Mouse (Mus musculus): Measurements from ENCODE around the gene Ank2. TPM values are rescaled to one million over a fixed set of nuclear protein-coding genes. Genes with fewer than 3 reads are reported as not detected.

Ank2 gene
- polyA plus RNA-seq, 1 experiment = 52.1 TPM

- H3K36me3 ChIP-seq (ENCODE audit: control insufficient read depth, insufficient read depth, low read length) = no peaks in the 10 kb centered on the region
- no peaks in the 10 kb centered on the region for H3K4me1 ChIP-seq (ENCODE audit: control insufficient read depth, insufficient read depth, low read length)
- no peak overlapping the region for H3K4me3 ChIP-seq (ENCODE audit: control insufficient read depth, low read depth, low read length)
- H3K27me3 ChIP-seq (ENCODE audit: control insufficient read depth, insufficient read depth, low read length) = no peaks in the 10 kb centered on the region
- TF ChIP-seq POLR2A (IDR thresholded peaks at IDR 0.05; ENCODE audit: control insufficient read depth, low read depth, low read length) = no peak
- no peak for TF ChIP-seq CTCF (IDR thresholded peaks at IDR 0.05; ENCODE audit: control insufficient read depth, insufficient read depth, insufficient replicate concordance, low read depth, low read length)
- H3K27ac ChIP-seq (ENCODE audit: control insufficient read depth, insufficient read depth, low read depth, low read length) = no peak overlapping the region
Measured at GRCm38 (mm10) chr3:127463165-127463564, 36.0 kb downstream of the Ank2 start.

- no peaks in the 10 kb centered on the region for H3K36me3 ChIP-seq (ENCODE audit: control insufficient read depth, insufficient read depth, low read length)
- TF ChIP-seq POLR2A (IDR thresholded peaks at IDR 0.05; ENCODE audit: control insufficient read depth, low read depth, low read length) = no peak
- TF ChIP-seq CTCF (IDR thresholded peaks at IDR 0.05; ENCODE audit: control insufficient read depth, insufficient read depth, insufficient replicate concordance, low read depth, low read length) = no peak
Measured at GRCm38 (mm10) chr3:127462413-127462812, 36.7 kb downstream of the Ank2 start.

GRCm38 (mm10) chr3:127460891-127461437, 38.2 kb downstream of the Ank2 start:
- H3K36me3 ChIP-seq (ENCODE audit: control insufficient read depth, insufficient read depth, low read length) = no peaks in the 10 kb centered on the region
- H3K27ac ChIP-seq (ENCODE audit: control insufficient read depth, insufficient read depth, low read depth, low read length) = no peak overlapping the region
- no peaks in the 10 kb centered on the region for H3K27me3 ChIP-seq (ENCODE audit: control insufficient read depth, insufficient read depth, low read length)
- no peak overlapping the region for H3K4me3 ChIP-seq (ENCODE audit: control insufficient read depth, low read depth, low read length)
- TF ChIP-seq POLR2A (IDR thresholded peaks at IDR 0.05; ENCODE audit: control insufficient read depth, low read depth, low read length) (no peak), CTCF (IDR thresholded peaks at IDR 0.05; ENCODE audit: control insufficient read depth, insufficient read depth, insufficient replicate concordance, low read depth, low read length) (no peak)
- H3K4me1 ChIP-seq (ENCODE audit: control insufficient read depth, insufficient read depth, low read length) = no peaks in the 10 kb centered on the region

More at GRCm38 (mm10) chr3:127462413-127462812, 36.7 kb downstream of the Ank2 start:
- Histone ChIP-seq H3K4me1 (ENCODE audit: control insufficient read depth, insufficient read depth, low read length) (no peaks in the 10 kb centered on the region), H3K27ac (ENCODE audit: control insufficient read depth, insufficient read depth, low read depth, low read length) (no peak overlapping the region), H3K4me3 (ENCODE audit: control insufficient read depth, low read depth, low read length) (no peak overlapping the region), H3K27me3 (ENCODE audit: control insufficient read depth, insufficient read depth, low read length) (no peaks in the 10 kb centered on the region)

- Histone ChIP-seq H3K4me3 (ENCODE audit: control insufficient read depth, low read depth, low read length) (no peak overlapping the region), H3K4me1 (ENCODE audit: control insufficient read depth, insufficient read depth, low read length) (no peaks in the 10 kb centered on the region), H3K27ac (ENCODE audit: control insufficient read depth, insufficient read depth, low read depth, low read length) (no peak overlapping the region), H3K27me3 (ENCODE audit: control insufficient read depth, insufficient read depth, low read length) (no peaks in the 10 kb centered on the region), H3K36me3 (ENCODE audit: control insufficient read depth, insufficient read depth, low read length) (no peaks in the 10 kb centered on the region)
- TF ChIP-seq POLR2A (IDR thresholded peaks at IDR 0.05; ENCODE audit: control insufficient read depth, low read depth, low read length) (no peak), CTCF (IDR thresholded peaks at IDR 0.05; ENCODE audit: control insufficient read depth, insufficient read depth, insufficient replicate concordance, low read depth, low read length) (no peak)
Measured at GRCm38 (mm10) chr3:127459858-127460257, 39.3 kb downstream of the Ank2 start.

GRCm38 (mm10) chr3:127458925-127459324, 40.2 kb downstream of the Ank2 start:
- no peaks in the 10 kb centered on the region for H3K4me1 ChIP-seq (ENCODE audit: control insufficient read depth, insufficient read depth, low read length)
- H3K27ac ChIP-seq (ENCODE audit: control insufficient read depth, insufficient read depth, low read depth, low read length) = no peak overlapping the region
- no peaks in the 10 kb centered on the region for H3K27me3 ChIP-seq (ENCODE audit: control insufficient read depth, insufficient read depth, low read length)
- no peak overlapping the region for H3K4me3 ChIP-seq (ENCODE audit: control insufficient read depth, low read depth, low read length)
- no peak for TF ChIP-seq POLR2A (IDR thresholded peaks at IDR 0.05; ENCODE audit: control insufficient read depth, low read depth, low read length)
- no peak for TF ChIP-seq CTCF (IDR thresholded peaks at IDR 0.05; ENCODE audit: control insufficient read depth, insufficient read depth, insufficient replicate concordance, low read depth, low read length)
- H3K36me3 ChIP-seq (ENCODE audit: control insufficient read depth, insufficient read depth, low read length) = no peaks in the 10 kb centered on the region

- Histone ChIP-seq H3K4me1 (ENCODE audit: control insufficient read depth, insufficient read depth, low read length) (no peaks in the 10 kb centered on the region), H3K4me3 (ENCODE audit: control insufficient read depth, low read depth, low read length) (no peak overlapping the region), H3K27me3 (ENCODE audit: control insufficient read depth, insufficient read depth, low read length) (no peaks in the 10 kb centered on the region), H3K36me3 (ENCODE audit: control insufficient read depth, insufficient read depth, low read length) (no peaks in the 10 kb centered on the region), H3K27ac (ENCODE audit: control insufficient read depth, insufficient read depth, low read depth, low read length) (no peak overlapping the region)
- TF ChIP-seq POLR2A (IDR thresholded peaks at IDR 0.05; ENCODE audit: control insufficient read depth, low read depth, low read length) (no peak), CTCF (IDR thresholded peaks at IDR 0.05; ENCODE audit: control insufficient read depth, insufficient read depth, insufficient replicate concordance, low read depth, low read length) (no peak)
Measured at GRCm38 (mm10) chr3:127458420-127458798, 40.7 kb downstream of the Ank2 start.

- Histone ChIP-seq H3K4me1 (ENCODE audit: control insufficient read depth, insufficient read depth, low read length) (no peaks in the 10 kb centered on the region), H3K27ac (ENCODE audit: control insufficient read depth, insufficient read depth, low read depth, low read length) (no peak overlapping the region), H3K27me3 (ENCODE audit: control insufficient read depth, insufficient read depth, low read length) (no peaks in the 10 kb centered on the region), H3K4me3 (ENCODE audit: control insufficient read depth, low read depth, low read length) (no peak overlapping the region), H3K36me3 (ENCODE audit: control insufficient read depth, insufficient read depth, low read length) (no peaks in the 10 kb centered on the region)
- no peak for TF ChIP-seq POLR2A (IDR thresholded peaks at IDR 0.05; ENCODE audit: control insufficient read depth, low read depth, low read length)
- no peak for TF ChIP-seq CTCF (IDR thresholded peaks at IDR 0.05; ENCODE audit: control insufficient read depth, insufficient read depth, insufficient replicate concordance, low read depth, low read length)
Measured at GRCm38 (mm10) chr3:127457761-127458419, 41.3 kb downstream of the Ank2 start.
